Mouse (Mus musculus): Measurements from ENCODE around the gene Sema3f. TPM values are rescaled to one million over a fixed set of nuclear protein-coding genes. Genes with fewer than 3 reads are reported as not detected.

Sema3f gene
- polyA plus RNA-seq, 1 experiment from 2014 or later = 11.9 TPM

GRCm38 (mm10) chr9:107662342-107662741 is 47.9 kb downstream of the Sema3f start:
- no peak overlapping the region for H3K4me2 ChIP-seq
- H3K9ac ChIP-seq (ENCODE audit: low read length) = no peak overlapping the region
- H3K27me3 ChIP-seq (ENCODE audit: control insufficient read depth, insufficient read depth, low read length) = peaks cover 5% of the 10 kb centered on the region; the same call in 1 of the 2 replicates
- WGBS = 89% methylated on average over 8 of the region's 8 CpGs
- DNase-seq (ENCODE audit: low spot score, missing footprints) (no peak), ATAC-seq (ENCODE audit: low FRiP score) (no peak)
- no peaks in the 10 kb centered on the region for H3K36me3 ChIP-seq (ENCODE audit: control insufficient read depth, insufficient read depth, low read length)
- H3K4me1 ChIP-seq (ENCODE audit: control insufficient read depth, insufficient read depth, low read length) = peaks cover 25% of the 10 kb centered on the region
- no peak overlapping the region for H3K27ac ChIP-seq (ENCODE audit: low read depth, low read length)
- H3K4me3 ChIP-seq (ENCODE audit: low read depth, low read length) = no peak overlapping the region
- no peaks in the 10 kb centered on the region for H3K9me3 ChIP-seq (ENCODE audit: control insufficient read depth, low read length)

- Histone ChIP-seq H3K4me2 (no peak overlapping the region), H3K27ac (ENCODE audit: low read depth, low read length) (no peak overlapping the region), H3K27me3 (ENCODE audit: control insufficient read depth, insufficient read depth, low read length) (no peaks in the 10 kb centered on the region; the same call in 1 of the 2 replicates), H3K9ac (ENCODE audit: low read length) (no peak overlapping the region), H3K4me1 (ENCODE audit: control insufficient read depth, insufficient read depth, low read length) (peaks cover 12% of the 10 kb centered on the region), H3K9me3 (ENCODE audit: control insufficient read depth, low read length) (no peaks in the 10 kb centered on the region), H3K4me3 (ENCODE audit: low read depth, low read length) (no peak overlapping the region), H3K36me3 (ENCODE audit: control insufficient read depth, insufficient read depth, low read length) (no peaks in the 10 kb centered on the region)
- ATAC-seq (ENCODE audit: low FRiP score) = no peak
- 74% methylated on average over 3 of the region's 3 CpGs for WGBS
- no peak for DNase-seq (ENCODE audit: low spot score, missing footprints)
These were observed 49.5 kb downstream of the Sema3f start for GRCm38 (mm10) chr9:107660777-107661176.

- 85% methylated on average over 3 of the region's 3 CpGs for WGBS
- H3K4me1 ChIP-seq (ENCODE audit: control insufficient read depth, insufficient read depth, low read length) = peaks cover 12% of the 10 kb centered on the region
- H3K27me3 ChIP-seq (ENCODE audit: control insufficient read depth, insufficient read depth, low read length) = no peaks in the 10 kb centered on the region; the same call in 1 of the 2 replicates
- H3K4me3 ChIP-seq (ENCODE audit: low read depth, low read length) = no peak overlapping the region
- H3K27ac ChIP-seq (ENCODE audit: low read depth, low read length) = no peak overlapping the region
- H3K9ac ChIP-seq (ENCODE audit: low read length) = no peak overlapping the region
- no peak for ATAC-seq (ENCODE audit: low FRiP score)
- H3K9me3 ChIP-seq (ENCODE audit: control insufficient read depth, low read length) = no peaks in the 10 kb centered on the region
- no peak overlapping the region for H3K4me2 ChIP-seq
- H3K36me3 ChIP-seq (ENCODE audit: control insufficient read depth, insufficient read depth, low read length) = no peaks in the 10 kb centered on the region
- no peak for DNase-seq (ENCODE audit: low spot score, missing footprints)
These were observed 50.3 kb downstream of the Sema3f start for GRCm38 (mm10) chr9:107659961-107660360.

- DNase-seq (ENCODE audit: low spot score, missing footprints) (no peak), ATAC-seq (ENCODE audit: low FRiP score) (no peak)
- H3K9ac ChIP-seq (ENCODE audit: low read length) = no peak overlapping the region
- H3K36me3 ChIP-seq (ENCODE audit: control insufficient read depth, insufficient read depth, low read length) = no peaks in the 10 kb centered on the region
- peaks cover 12% of the 10 kb centered on the region for H3K4me1 ChIP-seq (ENCODE audit: control insufficient read depth, insufficient read depth, low read length)
- 89% methylated on average over 10 of the region's 10 CpGs for WGBS
- no peak overlapping the region for H3K27ac ChIP-seq (ENCODE audit: low read depth, low read length)
- no peak overlapping the region for H3K4me3 ChIP-seq (ENCODE audit: low read depth, low read length)
- H3K4me2 ChIP-seq = no peak overlapping the region
- H3K9me3 ChIP-seq (ENCODE audit: control insufficient read depth, low read length) = no peaks in the 10 kb centered on the region
- H3K27me3 ChIP-seq (ENCODE audit: control insufficient read depth, insufficient read depth, low read length) = no peaks in the 10 kb centered on the region
These were observed 50.7 kb downstream of the Sema3f start for GRCm38 (mm10) chr9:107659551-107659950.

GRCm38 (mm10) chr9:107658096-107658495 is 52.2 kb downstream of the Sema3f start:
- WGBS = 90% methylated on average over 6 of the region's 6 CpGs
- no peaks in the 10 kb centered on the region for H3K9me3 ChIP-seq (ENCODE audit: control insufficient read depth, low read length)
- H3K4me3 ChIP-seq (ENCODE audit: low read depth, low read length) = no peak overlapping the region
- ATAC-seq (ENCODE audit: low FRiP score) (no peak), DNase-seq (ENCODE audit: low spot score, missing footprints) (no peak)
- no peaks in the 10 kb centered on the region for H3K36me3 ChIP-seq (ENCODE audit: control insufficient read depth, insufficient read depth, low read length)
- H3K27ac ChIP-seq (ENCODE audit: low read depth, low read length) = no peak overlapping the region
- H3K27me3 ChIP-seq (ENCODE audit: control insufficient read depth, insufficient read depth, low read length) = no peaks in the 10 kb centered on the region
- peaks cover under 1% of the 10 kb centered on the region for H3K4me1 ChIP-seq (ENCODE audit: control insufficient read depth, insufficient read depth, low read length)
- H3K9ac ChIP-seq (ENCODE audit: low read length) = no peak overlapping the region
- H3K4me2 ChIP-seq = no peak overlapping the region

- Histone ChIP-seq H3K27ac (ENCODE audit: low read depth, low read length) (no peak overlapping the region), H3K36me3 (ENCODE audit: control insufficient read depth, insufficient read depth, low read length) (no peaks in the 10 kb centered on the region), H3K4me2 (no peak overlapping the region), H3K9me3 (ENCODE audit: control insufficient read depth, low read length) (no peaks in the 10 kb centered on the region), H3K27me3 (ENCODE audit: control insufficient read depth, insufficient read depth, low read length) (no peaks in the 10 kb centered on the region), H3K4me1 (ENCODE audit: control insufficient read depth, insufficient read depth, low read length) (no peaks in the 10 kb centered on the region), H3K4me3 (ENCODE audit: low read depth, low read length) (no peak overlapping the region), H3K9ac (ENCODE audit: low read length) (no peak overlapping the region)
- no peak for DNase-seq (ENCODE audit: low spot score, missing footprints)
- no peak for ATAC-seq (ENCODE audit: low FRiP score)
- WGBS = 94% methylated on average over 5 of the region's 5 CpGs
These were observed 53.1 kb downstream of the Sema3f start for GRCm38 (mm10) chr9:107657144-107657543.

GRCm38 (mm10) chr9:107654585-107654984 is 55.7 kb downstream of the Sema3f start:
- Histone ChIP-seq H3K4me2 (no peak overlapping the region), H3K36me3 (ENCODE audit: control insufficient read depth, insufficient read depth, low read length) (no peaks in the 10 kb centered on the region), H3K9ac (ENCODE audit: low read length) (no peak overlapping the region), H3K27ac (ENCODE audit: low read depth, low read length) (no peak overlapping the region), H3K9me3 (ENCODE audit: control insufficient read depth, low read length) (no peaks in the 10 kb centered on the region), H3K4me1 (ENCODE audit: control insufficient read depth, insufficient read depth, low read length) (no peaks in the 10 kb centered on the region), H3K27me3 (ENCODE audit: control insufficient read depth, insufficient read depth, low read length) (no peaks in the 10 kb centered on the region), H3K4me3 (ENCODE audit: low read depth, low read length) (no peak overlapping the region)
- DNase-seq (ENCODE audit: low spot score, missing footprints) (no peak), ATAC-seq (ENCODE audit: low FRiP score) (no peak)
- WGBS = 79% methylated on average over 4 of the region's 4 CpGs

GRCm38 (mm10) chr9:107653474-107653873 is 56.8 kb downstream of the Sema3f start:
- DNase-seq (ENCODE audit: low spot score, missing footprints) (no peak), ATAC-seq (ENCODE audit: low FRiP score) (no peak)
- 91% methylated on average over 2 of the region's 2 CpGs for WGBS
- Histone ChIP-seq H3K4me1 (ENCODE audit: control insufficient read depth, insufficient read depth, low read length) (no peaks in the 10 kb centered on the region), H3K27ac (ENCODE audit: low read depth, low read length) (no peak overlapping the region), H3K4me2 (no peak overlapping the region), H3K4me3 (ENCODE audit: low read depth, low read length) (no peak overlapping the region), H3K9me3 (ENCODE audit: control insufficient read depth, low read length) (no peaks in the 10 kb centered on the region), H3K27me3 (ENCODE audit: control insufficient read depth, insufficient read depth, low read length) (no peaks in the 10 kb centered on the region), H3K36me3 (ENCODE audit: control insufficient read depth, insufficient read depth, low read length) (no peaks in the 10 kb centered on the region), H3K9ac (ENCODE audit: low read length) (no peak overlapping the region)

- DNase-seq (ENCODE audit: low spot score, missing footprints) = no peak
- 45% methylated on average over 12 of the region's 12 CpGs for WGBS
- Histone ChIP-seq H3K36me3 (ENCODE audit: control insufficient read depth, insufficient read depth, low read length) (no peaks in the 10 kb centered on the region), H3K9me3 (ENCODE audit: control insufficient read depth, low read length) (no peaks in the 10 kb centered on the region), H3K27ac (ENCODE audit: low read depth, low read length) (no peak overlapping the region), H3K4me2 (no peak overlapping the region), H3K27me3 (ENCODE audit: control insufficient read depth, insufficient read depth, low read length) (no peaks in the 10 kb centered on the region), H3K4me1 (ENCODE audit: control insufficient read depth, insufficient read depth, low read length) (no peaks in the 10 kb centered on the region), H3K9ac (ENCODE audit: low read length) (peak overlapping the region; percentile 9; the same call in 1 of the 2 replicates), H3K4me3 (ENCODE audit: low read depth, low read length) (no peak overlapping the region)
- ATAC-seq (ENCODE audit: low FRiP score) = peak; percentile 62; the same call in 1 of the 2 replicates
These were observed 59.4 kb downstream of the Sema3f start for GRCm38 (mm10) chr9:107650708-107651481.
